Mouse (Mus musculus) CH12.LX (cell line): ENCODE data around the gene Mrps23. TPM values are rescaled to one million over a fixed set of nuclear protein-coding genes. Genes with fewer than 3 reads are reported as not detected.

Source experiments
- DNase-seq: peaks from one replicate; pipeline ENCODE4 v3.0.0-alpha.2; 2013; ENCODE audit errors: extremely low read depth
- H3K27ac ChIP-seq: 2 replicates; pipeline ENCODE4 v1.5.1; 2012; ENCODE audit warnings: low read depth, mild to moderate bottlenecking, control low read depth, moderate library complexity; ENCODE audit not compliant: insufficient read depth
- H3K27me3 ChIP-seq: replicated peaks from 2 replicates; pipeline ENCODE3; 2012; ENCODE audit warnings: inconsistent platforms
- H3K36me3 ChIP-seq, 2 experiments: replicated peaks in 1 of 2; 2 replicates each; pipeline versions ENCODE3 to v1.6.1; 2012; ENCODE audit warnings: inconsistent platforms in 1 of 2, low read length in 1 of 2, mild to moderate bottlenecking in 1 of 2, mixed read lengths in 1 of 2, moderate library complexity in 1 of 2; ENCODE audit not compliant: control insufficient read depth in 1 of 2, insufficient read depth in 1 of 2
- H3K4me1 ChIP-seq, 2 experiments: 2 replicates each; pipeline ENCODE4 v1.6.1; 2012; ENCODE audit warnings: inconsistent platforms in 1 of 2, moderate library complexity in 1 of 2; ENCODE audit not compliant: insufficient read depth in 2 of 2, control insufficient read depth in 1 of 2
- H3K4me2 ChIP-seq: 2 replicates; pipeline ENCODE4 v1.6.1; 2012; ENCODE audit warnings: low read depth, mild to moderate bottlenecking, control low read depth; ENCODE audit not compliant: poor library complexity, insufficient read depth, severe bottlenecking
- H3K4me3 ChIP-seq, 3 experiments: fragments of 150-350 bp in 1 of 3; sonication (generic) in 1 of 3; replicated peaks in 1 of 3; 2 replicates each; pipeline versions ENCODE3 to v1.5.1; 2011 to 2012; ENCODE audit warnings: low read depth in 2 of 3, low read length in 2 of 3, mild to moderate bottlenecking in 2 of 3, moderate library complexity in 2 of 3, control low read depth in 1 of 3, improper control_type of control experiment in 1 of 3, inconsistent platforms in 1 of 3, mixed read lengths in 1 of 3; ENCODE audit not compliant: poor library complexity in 1 of 3
- H3K79me2 ChIP-seq: replicated peaks from 2 replicates; pipeline ENCODE4 v1.6.1; 2012; ENCODE audit warnings: mild to moderate bottlenecking, moderate library complexity; ENCODE audit not compliant: control insufficient read depth, poor library complexity, insufficient read depth, severe bottlenecking; ENCODE audit errors: extremely low read depth
- H3K9ac ChIP-seq: 2 replicates; pipeline ENCODE4 v1.6.1; 2012; ENCODE audit warnings: low read depth, mild to moderate bottlenecking, control low read depth, moderate library complexity; ENCODE audit not compliant: insufficient read depth
- H3K9me3 ChIP-seq: replicated peaks from 2 replicates; pipeline ENCODE3; 2012; ENCODE audit warnings: low read length, inconsistent platforms, mixed read lengths
- CHD2 ChIP-seq: IDR thresholded peaks from 2 replicates; pipeline ENCODE4 v1.6.1; 2011; ENCODE audit warnings: low read length, improper control_type of control experiment
- ELF1 ChIP-seq: IDR thresholded peaks from 2 replicates; pipeline ENCODE4 v1.6.1; 2014; ENCODE audit warnings: low read depth, mild to moderate bottlenecking, inconsistent platforms, low read length, improper control_type of control experiment
- EP300 ChIP-seq: IDR thresholded peaks from 2 replicates; pipeline ENCODE4 v1.6.1; 2011; ENCODE audit warnings: low read length, improper control_type of control experiment
- JUN ChIP-seq: IDR thresholded peaks from 2 replicates; pipeline ENCODE4 v1.6.1; 2011; ENCODE audit warnings: low read depth, mild to moderate bottlenecking, low read length, improper control_type of control experiment, moderate library complexity; ENCODE audit not compliant: insufficient read depth
- MXI1 ChIP-seq: IDR thresholded peaks from 2 replicates; pipeline ENCODE4 v1.6.1; 2011; ENCODE audit warnings: mild to moderate bottlenecking, low read depth, low read length, improper control_type of control experiment
- NELFE ChIP-seq: IDR thresholded peaks from 2 replicates; pipeline ENCODE4 v1.6.1; 2011; ENCODE audit warnings: low read depth, low read length, improper control_type of control experiment
- NRF1 ChIP-seq: IDR thresholded peaks from 2 replicates; pipeline ENCODE4 v1.6.1; 2014; ENCODE audit warnings: low read depth, mild to moderate bottlenecking, inconsistent platforms, low read length, improper control_type of control experiment, moderate library complexity
- TCF12 ChIP-seq: IDR thresholded peaks from 2 replicates; pipeline ENCODE4 v1.6.1; 2014; ENCODE audit warnings: low read depth, mild to moderate bottlenecking, inconsistent platforms, low read length, improper control_type of control experiment
- UBTF ChIP-seq: IDR thresholded peaks from 2 replicates; pipeline ENCODE4 v1.6.1; 2012; ENCODE audit warnings: low read depth, mild to moderate bottlenecking, inconsistent platforms, low read length, improper control_type of control experiment, moderate library complexity
- USF2 ChIP-seq: conservative IDR thresholded peaks from 2 replicates; pipeline ENCODE4 v1.6.1; 2011; ENCODE audit warnings: low read depth, low read length, improper control_type of control experiment
- dilution Hi-C: fragments of 300-500 bp; cut with MboI; formaldehyde crosslinking; loops from 2 replicates; pipeline ENCODE4 v1.14.3; 2020; ENCODE audit warnings: low sequenced_read_pairs; ENCODE audit not compliant: extremely low pct_unique_long_range_greater_than_20kb, extremely low pct_ligation_motif_present
- in situ Hi-C: fragments of 300-500 bp; cut with MboI; formaldehyde crosslinking; loops from 3 replicates; pipeline ENCODE4 v1.14.3; 2019; ENCODE audit warnings: low sequenced_read_pairs, low pct_ligation_motif_present, low pct_unique_long_range_greater_than_20kb, mixed read lengths
- polyA plus RNA-seq: library from polyadenylated mRNA; unstranded; fragments of >175 nt; gene quantifications from 2 replicates; pipeline ENCODE4 v1.2.1, GENCODE M21; 2012; ENCODE audit warnings: low read depth; ENCODE audit not compliant: insufficient read length
- total RNA-seq, 2 experiments: library from RNA; depleted of rRNA; stranded (reverse); fragments of 300-350 nt in 1 of 2; fragments of >200 nt in 1 of 2; gene quantifications; 2 replicates each; pipeline ENCODE4 v1.2.3; 2012 to 2014

The Mrps23 gene
- total and polyA plus RNA-seq, 3 experiments: 185 to 233 (median 227) TPM

GRCm38 (mm10) chr11:88192595-88192994, 11.6 kb upstream of the Mrps23 start:
- Histone ChIP-seq H3K27ac (no peak overlapping the region), H3K4me1 (peaks cover 0 to 15% of the 10 kb centered on the region in 2 experiments; a peak in 2 of 4 replicates), H3K36me3 (no peaks in the 10 kb centered on the region)
- no peak for DNase-seq
- no peak for TF ChIP-seq UBTF
- no peak for TF ChIP-seq EP300
- no peak for TF ChIP-seq CHD2
- no peak for TF ChIP-seq JUN
- TF ChIP-seq NELFE: no peak
- TF ChIP-seq, all 38 proteins: peak for 0
- in situ Hi-C loops: no loop called here
- H3K9me3 ChIP-seq: no peaks in the 10 kb centered on the region
- no peak overlapping the region for H3K4me3 ChIP-seq
- no peak overlapping the region for H3K4me2 ChIP-seq
- H3K79me2 ChIP-seq: no peaks in the 10 kb centered on the region
- H3K9ac ChIP-seq: no peak overlapping the region
- peaks cover 66% of the 10 kb centered on the region for H3K27me3 ChIP-seq
- dilution Hi-C loops: loop anchor here (25.0 kb wide), 1 partner anchor 130 kb away; the partner anchor contains the start of gene Vezf1

- dilution Hi-C loops: loop anchor here (25.0 kb wide), 1 partner anchor 131 kb away; the partner anchor contains the start of gene Vezf1
- no peaks in the 10 kb centered on the region for H3K9me3 ChIP-seq
- H3K36me3 ChIP-seq: no peaks in the 10 kb centered on the region
- no peak for DNase-seq
- H3K4me1 ChIP-seq: peaks cover 0 to 8% of the 10 kb centered on the region in 2 experiments; a peak in 2 of 4 replicates
- no peak for TF ChIP-seq MXI1
- no peak for TF ChIP-seq JUN
- no peak for TF ChIP-seq TCF12
- TF ChIP-seq ELF1: no peak
- TF ChIP-seq USF2: no peak
- TF ChIP-seq NRF1: no peak
- H3K9ac ChIP-seq: no peak overlapping the region
- no peak overlapping the region for H3K4me3 ChIP-seq
- peaks cover 70% of the 10 kb centered on the region for H3K27me3 ChIP-seq
- no peak overlapping the region for H3K4me2 ChIP-seq
- H3K27ac ChIP-seq: no peak overlapping the region
- H3K79me2 ChIP-seq: no peaks in the 10 kb centered on the region
- in situ Hi-C loops: no loop called here
Observed at GRCm38 (mm10) chr11:88193098-88193823, 10.9 kb upstream of the Mrps23 start.
